Mouse (Mus musculus) ES-E14 (cell line): ENCODE measurements around the gene Mcm9.

Source experiments
- CHD2 ChIP-seq: IDR thresholded peaks from 2 replicates; pipeline ENCODE4 v1.6.1; 2014; ENCODE audit warnings: mild to moderate bottlenecking, low read depth, low read length, inconsistent platforms
- ZNF384 ChIP-seq: IDR thresholded peaks from 2 replicates; pipeline ENCODE4 v1.6.1; 2012; ENCODE audit warnings: low read depth, low read length, inconsistent platforms

GRCm38 (mm10) chr10:53581087-53581486 lies 49.2 kb downstream of the Mcm9 start:
- TF ChIP-seq CHD2 (no peak), ZNF384 (no peak)
